Mouse (Mus musculus): Measurements from ENCODE around the gene Zdhhc1. TPM values are rescaled to one million over a fixed set of nuclear protein-coding genes. Genes with fewer than 3 reads are reported as not detected.

The Zdhhc1 gene
- polyA plus RNA-seq, 1 experiment from 2014 or later = 18.5 TPM

- 77% methylated on average over 13 of the region's 13 CpGs for WGBS
- H3K36me3 ChIP-seq (replicated peaks) = no peaks in the 10 kb centered on the region
- no peaks in the 10 kb centered on the region for H3K9me3 ChIP-seq
- peaks cover 31% of the 10 kb centered on the region for H3K4me1 ChIP-seq
- no peak for DNase-seq (ENCODE audit: extremely low spot score, low spot score)
- H3K27ac ChIP-seq = no peak overlapping the region
- H3K27me3 ChIP-seq (ENCODE audit: poor library complexity, severe bottlenecking) = no peaks in the 10 kb centered on the region
- H3K4me3 ChIP-seq = no peak overlapping the region
These were observed 35.5 kb downstream of the Zdhhc1 start for GRCm38 (mm10) chr8:105461085-105461803.

DNA sequence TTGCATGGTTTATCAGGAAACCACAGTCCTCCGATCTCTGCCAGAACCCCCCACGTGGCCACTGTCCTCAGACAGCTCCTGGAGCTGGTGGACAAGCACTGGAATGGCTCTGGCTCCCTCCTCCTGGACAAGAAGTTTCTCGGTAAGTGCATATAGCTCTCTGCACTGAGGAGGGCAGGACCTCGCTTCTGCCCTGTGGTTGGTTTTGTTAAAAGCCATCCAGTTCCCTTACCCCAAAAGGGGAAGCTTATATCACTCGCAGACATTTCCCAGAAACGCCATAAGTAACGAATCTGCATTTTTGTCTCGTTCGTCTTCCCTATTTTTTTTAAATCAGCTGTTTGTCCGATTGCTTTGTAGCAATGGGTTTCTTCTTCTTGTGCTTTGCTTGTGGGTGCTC lies 41.5 kb downstream of the Zdhhc1 start:
- Histone ChIP-seq H3K27ac (no peak overlapping the region), H3K36me3 (replicated peaks) (no peaks in the 10 kb centered on the region), H3K4me1 (peaks cover 27% of the 10 kb centered on the region), H3K4me3 (no peak overlapping the region), H3K9me3 (no peaks in the 10 kb centered on the region), H3K27me3 (ENCODE audit: poor library complexity, severe bottlenecking) (0 out of 2 replicates have a peak, but pooled peaks cover 9% of the 10 kb centered on the region)
- WGBS = 72% methylated on average over 10 of the region's 10 CpGs
- DNase-seq (ENCODE audit: extremely low spot score, low spot score) = no peak

- DNase-seq (ENCODE audit: extremely low spot score, low spot score) = no peak
- H3K4me3 ChIP-seq = no peak overlapping the region
- H3K27me3 ChIP-seq (ENCODE audit: poor library complexity, severe bottlenecking) = 0 out of 2 replicates have a peak, but pooled peaks cover 9% of the 10 kb centered on the region
- H3K27ac ChIP-seq = no peak overlapping the region
- peaks cover 27% of the 10 kb centered on the region for H3K4me1 ChIP-seq
- H3K36me3 ChIP-seq (replicated peaks) = no peaks in the 10 kb centered on the region
- H3K9me3 ChIP-seq = no peaks in the 10 kb centered on the region
- 82% methylated on average over 5 of the region's 5 CpGs for WGBS
These were observed 42.6 kb downstream of the Zdhhc1 start for GRCm38 (mm10) chr8:105454088-105454487.

DNA sequence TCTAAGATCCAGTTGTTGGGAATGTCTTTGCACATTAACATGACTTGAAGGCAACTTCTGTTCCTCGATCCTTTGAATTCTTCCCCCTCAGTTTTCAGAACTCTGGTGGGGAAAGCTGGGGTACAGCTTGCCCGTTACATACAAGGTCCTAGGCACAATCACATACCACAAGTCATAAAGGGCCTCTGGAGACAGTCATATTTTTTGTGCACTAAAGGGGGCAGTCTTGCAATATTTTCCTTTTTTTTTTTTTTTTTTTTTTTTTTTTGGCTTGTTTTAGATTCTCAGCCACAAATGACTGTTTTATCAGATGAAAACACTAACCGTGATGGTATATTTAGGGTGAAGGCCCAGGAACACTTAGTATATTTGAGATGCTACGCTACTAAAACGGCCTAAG lies 43.4 kb downstream of the Zdhhc1 start:
- no peak for DNase-seq (ENCODE audit: extremely low spot score, low spot score)
- 89% methylated on average over 5 of the region's 5 CpGs for WGBS
- peaks cover 23% of the 10 kb centered on the region for H3K4me1 ChIP-seq
- no peak overlapping the region for H3K27ac ChIP-seq
- H3K9me3 ChIP-seq = no peaks in the 10 kb centered on the region
- no peaks in the 10 kb centered on the region for H3K36me3 ChIP-seq (replicated peaks)
- no peak overlapping the region for H3K4me3 ChIP-seq
- 0 out of 2 replicates have a peak, but pooled peaks cover 9% of the 10 kb centered on the region for H3K27me3 ChIP-seq (ENCODE audit: poor library complexity, severe bottlenecking)

DNA sequence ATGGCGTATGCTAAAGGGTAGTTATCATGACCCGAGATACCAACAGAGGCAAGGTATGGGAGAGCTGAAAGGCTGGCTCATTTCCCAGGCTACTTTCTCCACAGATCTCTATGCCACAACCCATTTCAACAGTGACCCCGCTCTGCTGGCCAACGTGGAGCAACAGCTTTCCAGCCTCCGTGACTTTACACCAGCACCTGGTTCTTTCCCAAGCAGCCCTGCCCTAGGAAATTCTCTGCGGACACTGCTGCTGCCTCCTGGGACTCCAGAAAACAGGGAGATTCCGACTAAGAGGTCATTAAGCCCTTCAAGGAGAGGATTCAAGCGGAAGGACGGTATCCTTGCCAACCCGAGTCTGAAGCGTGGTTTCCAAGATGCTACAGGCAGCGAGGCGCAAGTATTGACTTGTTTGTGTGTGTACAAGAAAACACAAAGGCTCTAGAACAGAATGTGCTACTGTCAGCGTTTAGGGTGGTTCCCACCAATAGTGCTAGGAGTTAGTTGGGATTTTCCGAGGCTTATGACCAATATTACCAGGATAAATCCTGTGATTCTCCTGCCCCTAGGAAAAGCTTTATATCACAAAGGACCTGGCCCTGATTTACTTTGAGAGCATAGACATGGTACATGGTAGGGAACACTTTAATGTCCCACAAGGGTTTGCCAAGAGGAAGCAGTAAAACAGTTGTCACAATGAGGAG lies 44.6 kb downstream of the Zdhhc1 start:
- Histone ChIP-seq H3K36me3 (replicated peaks) (no peaks in the 10 kb centered on the region), H3K27ac (peak overlapping the region; percentile 60; the same call in 1 of the 2 replicates), H3K27me3 (ENCODE audit: poor library complexity, severe bottlenecking) (0 out of 2 replicates have a peak, but pooled peaks cover 9% of the 10 kb centered on the region), H3K4me1 (peaks cover 16% of the 10 kb centered on the region), H3K4me3 (no peak overlapping the region), H3K9me3 (no peaks in the 10 kb centered on the region)
- WGBS = 63% methylated on average over 15 of the region's 15 CpGs
- no peak for DNase-seq (ENCODE audit: extremely low spot score, low spot score)

DNA sequence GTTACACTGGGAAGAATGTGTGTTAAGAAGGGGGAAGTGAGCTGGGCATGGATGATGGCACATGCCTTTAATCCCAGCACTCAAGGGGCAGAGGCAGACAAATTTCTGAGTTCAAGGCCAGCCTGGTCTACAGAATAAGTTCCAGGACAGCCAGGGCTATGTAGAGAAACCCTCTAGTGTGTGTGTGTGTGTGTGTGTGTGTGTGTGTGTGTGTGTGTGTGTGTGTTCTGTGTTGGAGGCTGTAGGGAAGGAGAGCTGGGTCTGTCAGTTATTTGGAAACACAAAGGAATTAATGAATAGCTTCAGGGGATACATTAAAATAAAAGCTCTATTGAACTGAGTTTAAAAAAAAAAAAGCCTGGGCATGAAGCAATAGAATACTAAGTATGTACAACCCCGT lies 45.7 kb downstream of the Zdhhc1 start:
- Histone ChIP-seq H3K4me3 (no peak overlapping the region), H3K9me3 (no peaks in the 10 kb centered on the region), H3K27me3 (ENCODE audit: poor library complexity, severe bottlenecking) (0 out of 2 replicates have a peak, but pooled peaks cover 9% of the 10 kb centered on the region), H3K4me1 (peaks cover 22% of the 10 kb centered on the region), H3K27ac (no peak overlapping the region), H3K36me3 (replicated peaks) (no peaks in the 10 kb centered on the region)
- no peak for DNase-seq (ENCODE audit: extremely low spot score, low spot score)
- 51% methylated on average over 1 of the region's 1 CpGs for WGBS

DNA sequence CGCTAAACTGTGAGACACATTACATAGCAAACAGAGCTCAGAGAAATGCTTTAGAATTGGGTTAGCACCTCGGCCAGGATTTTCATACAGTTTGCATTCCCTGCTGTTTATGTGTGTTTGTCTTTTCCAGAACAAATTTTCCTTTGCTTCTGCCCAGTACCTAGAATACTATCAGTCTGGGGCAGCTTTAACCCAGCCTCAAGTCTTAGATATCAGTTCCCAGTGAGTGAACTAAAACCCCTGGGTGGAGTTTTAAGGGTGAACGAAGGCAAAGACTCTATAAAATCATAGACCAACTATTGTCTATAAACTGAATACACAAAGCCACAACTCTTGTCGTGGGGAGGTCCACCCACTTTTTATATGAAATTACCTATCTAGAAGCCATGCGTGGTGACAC lies 48.1 kb downstream of the Zdhhc1 start:
- Histone ChIP-seq H3K36me3 (replicated peaks) (no peaks in the 10 kb centered on the region), H3K27ac (no peak overlapping the region)

GRCm38 (mm10) chr8:105448188-105448587 lies 48.5 kb downstream of the Zdhhc1 start:
- H3K4me3 ChIP-seq = no peak overlapping the region
- 92% methylated on average over 3 of the region's 3 CpGs for WGBS
- no peak overlapping the region for H3K27ac ChIP-seq

More for the DNA sequence above, 48.1 kb downstream of the Zdhhc1 start:
- Histone ChIP-seq H3K9me3 (no peaks in the 10 kb centered on the region), H3K4me3 (no peak overlapping the region), H3K27me3 (ENCODE audit: poor library complexity, severe bottlenecking) (0 out of 2 replicates have a peak, but pooled peaks cover 9% of the 10 kb centered on the region), H3K4me1 (peaks cover 34% of the 10 kb centered on the region)
- no peak for DNase-seq (ENCODE audit: extremely low spot score, low spot score)
- 90% methylated on average over 5 of the region's 5 CpGs for WGBS

GRCm38 (mm10) chr8:105446127-105446552 lies 50.6 kb downstream of the Zdhhc1 start:
- Histone ChIP-seq H3K4me3 (peak overlapping the region; percentile 28), H3K9me3 (no peaks in the 10 kb centered on the region), H3K36me3 (replicated peaks) (no peaks in the 10 kb centered on the region), H3K27me3 (ENCODE audit: poor library complexity, severe bottlenecking) (0 out of 2 replicates have a peak, but pooled peaks cover 5% of the 10 kb centered on the region), H3K27ac (peak overlapping the region; percentile 84), H3K4me1 (peaks cover 21% of the 10 kb centered on the region)
- WGBS = 29% methylated on average over 4 of the region's 4 CpGs
- no peak for DNase-seq (ENCODE audit: extremely low spot score, low spot score)

More at GRCm38 (mm10) chr8:105448188-105448587, 48.5 kb downstream of the Zdhhc1 start:
- DNase-seq (ENCODE audit: extremely low spot score, low spot score) = no peak
- Histone ChIP-seq H3K36me3 (replicated peaks) (no peaks in the 10 kb centered on the region), H3K4me1 (peaks cover 34% of the 10 kb centered on the region), H3K27me3 (ENCODE audit: poor library complexity, severe bottlenecking) (0 out of 2 replicates have a peak, but pooled peaks cover 9% of the 10 kb centered on the region), H3K9me3 (no peaks in the 10 kb centered on the region)

DNA sequence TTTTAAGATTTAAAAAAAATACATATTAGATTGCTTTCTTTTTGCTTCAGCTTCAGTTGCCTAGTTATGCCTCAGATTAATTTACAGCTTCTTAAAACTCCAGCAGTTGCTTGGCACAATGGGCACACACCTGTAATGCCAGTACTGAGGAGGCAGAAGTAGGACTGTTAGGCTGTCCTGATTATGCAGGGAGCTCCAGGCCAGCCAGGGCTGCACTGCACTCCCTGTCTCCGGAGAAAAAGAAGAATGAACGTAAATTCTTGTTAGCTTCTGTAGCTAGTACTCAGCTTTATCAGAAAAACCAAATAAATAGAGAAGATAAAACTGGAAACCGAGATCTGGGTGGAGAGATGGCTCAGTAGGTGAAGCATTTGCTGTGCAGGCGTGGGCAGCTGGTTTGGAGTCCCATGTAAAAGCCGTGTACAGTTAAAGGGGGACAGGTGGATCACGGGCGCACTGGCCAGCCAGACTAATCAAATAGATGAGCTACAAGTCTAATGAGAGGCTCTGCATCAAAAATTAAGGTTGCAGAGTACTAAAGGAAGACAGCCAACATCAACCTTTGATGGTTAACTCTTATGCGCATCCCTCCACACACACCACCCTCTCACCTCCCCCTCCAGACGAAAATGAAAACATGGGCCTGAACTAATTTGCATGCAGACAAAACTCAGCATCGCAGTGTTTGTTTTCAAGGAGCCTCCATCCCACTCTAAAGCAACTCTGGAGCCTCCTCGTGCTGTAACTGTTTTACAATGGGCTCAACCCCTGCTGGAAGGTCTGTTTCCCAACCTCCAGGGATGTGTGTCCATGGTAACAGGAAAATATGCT lies 51.2 kb downstream of the Zdhhc1 start:
- no peaks in the 10 kb centered on the region for H3K36me3 ChIP-seq (replicated peaks)
- DNase-seq (ENCODE audit: extremely low spot score, low spot score) = peak; percentile 49
- WGBS = 37% methylated on average over 11 of the region's 11 CpGs
- H3K4me1 ChIP-seq = peaks cover 17% of the 10 kb centered on the region
- H3K4me3 ChIP-seq = peak overlapping the region; percentile 28
- peak overlapping the region; percentile 84 for H3K27ac ChIP-seq
- H3K27me3 ChIP-seq (ENCODE audit: poor library complexity, severe bottlenecking) = 0 out of 2 replicates have a peak, but pooled peaks cover 5% of the 10 kb centered on the region
- no peaks in the 10 kb centered on the region for H3K9me3 ChIP-seq

DNA sequence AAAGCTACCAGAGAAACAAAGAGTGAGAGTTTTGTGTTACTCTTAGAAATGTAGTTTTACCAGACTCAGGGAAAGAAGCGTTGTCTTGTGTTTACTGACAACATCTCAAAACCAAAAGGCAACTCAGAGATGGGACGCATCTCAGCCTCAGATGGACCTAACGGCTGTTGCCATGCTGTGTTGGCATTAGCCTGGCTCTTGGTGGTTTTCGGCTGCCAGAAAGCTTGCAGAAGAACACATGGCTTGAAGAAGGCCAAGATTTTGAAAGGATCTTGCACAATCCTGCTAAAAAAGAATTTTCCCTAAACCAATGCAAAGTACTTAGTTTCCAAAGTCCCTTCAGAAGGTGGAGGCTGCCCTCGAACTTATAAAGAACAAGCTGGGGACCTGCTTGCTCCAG lies 54.0 kb downstream of the Zdhhc1 start:
- Histone ChIP-seq H3K4me1 (peaks cover 17% of the 10 kb centered on the region), H3K36me3 (replicated peaks) (no peaks in the 10 kb centered on the region), H3K27ac (no peak overlapping the region), H3K9me3 (no peaks in the 10 kb centered on the region), H3K27me3 (ENCODE audit: poor library complexity, severe bottlenecking) (peaks cover 10% of the 10 kb centered on the region; the same call in 1 of the 2 replicates), H3K4me3 (no peak overlapping the region)
- 94% methylated on average over 5 of the region's 5 CpGs for WGBS
- DNase-seq (ENCODE audit: extremely low spot score, low spot score) = no peak

DNA sequence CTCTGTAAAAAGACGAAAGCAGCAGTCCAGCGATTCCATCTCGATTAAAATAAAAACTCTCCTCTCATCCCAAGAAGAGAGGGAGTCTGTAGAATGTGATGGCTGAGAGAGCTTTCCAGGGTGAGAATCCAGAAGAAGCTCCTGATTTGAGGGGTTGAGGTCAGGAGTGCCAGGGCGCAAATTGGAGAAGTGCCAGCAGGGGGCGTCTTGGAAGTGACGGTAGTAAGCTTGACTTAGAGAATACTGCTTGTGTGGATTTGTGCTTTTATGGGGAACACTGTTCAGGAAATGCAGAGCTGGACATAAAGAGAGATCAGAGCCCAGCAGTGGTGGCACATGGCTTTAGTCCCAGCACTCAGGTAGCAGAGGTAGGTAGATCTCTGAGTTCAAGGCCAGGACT lies 55.3 kb downstream of the Zdhhc1 start:
- Histone ChIP-seq H3K36me3 (replicated peaks) (no peaks in the 10 kb centered on the region), H3K9me3 (no peaks in the 10 kb centered on the region), H3K27ac (no peak overlapping the region), H3K27me3 (ENCODE audit: poor library complexity, severe bottlenecking) (peaks cover 10% of the 10 kb centered on the region; the same call in 1 of the 2 replicates), H3K4me1 (peaks cover 16% of the 10 kb centered on the region), H3K4me3 (no peak overlapping the region)
- peak; percentile 68 for DNase-seq (ENCODE audit: extremely low spot score, low spot score)
- WGBS = 5% methylated on average over 6 of the region's 6 CpGs

All from forebrain, embryonic 10.5 days (tissue).